Mouse (Mus musculus): ENCODE results near the gene Ninj1. TPM values are rescaled to one million over a fixed set of nuclear protein-coding genes. Genes with fewer than 3 reads are reported as not detected.
A peak's percentile ranks its signal among the peaks of the same experiment; 100 is the strongest.

Gene Ninj1
- polyA plus RNA-seq, 1 experiment from 2014 or later: 37.4 TPM

- ATAC-seq (ENCODE audit: low FRiP score): no peak
- no peaks in the 10 kb centered on the region for H3K36me3 ChIP-seq
- peaks cover 6% of the 10 kb centered on the region; the same call in 1 of the 2 replicates for H3K27me3 ChIP-seq (replicated peaks)
- H3K27ac ChIP-seq (replicated peaks): no peak overlapping the region
- no peak overlapping the region for H3K9ac ChIP-seq (replicated peaks)
- H3K9me3 ChIP-seq (replicated peaks): no peaks in the 10 kb centered on the region
- H3K4me1 ChIP-seq: peaks cover 36% of the 10 kb centered on the region
- H3K4me3 ChIP-seq (replicated peaks): no peak overlapping the region
- peak overlapping the region; percentile 76; the same call in 1 of the 2 replicates for H3K4me2 ChIP-seq
- 67% methylated on average over 9 of the region's 9 CpGs for WGBS
These were observed 29.7 kb downstream of the Ninj1 start for GRCm38 (mm10) chr13:49216808-49217561.

DNA sequence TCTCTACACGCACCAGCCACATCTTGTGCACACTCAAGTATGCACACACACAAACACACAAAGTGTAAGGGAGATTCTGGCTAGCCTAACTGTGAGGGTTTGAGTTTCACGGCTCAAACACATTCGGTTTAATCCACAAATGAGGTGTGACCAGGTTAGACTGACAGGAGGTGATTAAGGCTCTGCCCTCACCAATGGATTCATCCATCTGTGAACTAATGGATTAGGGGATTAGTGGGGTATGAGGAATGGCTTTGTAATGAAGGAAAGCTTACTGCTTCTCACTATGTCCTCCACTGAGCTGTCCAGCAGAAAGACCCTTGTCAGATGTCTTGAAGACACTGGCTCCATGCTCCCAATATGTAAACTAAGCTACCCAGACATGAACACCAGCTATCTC, 31.4 kb downstream of the Ninj1 start:
- Histone ChIP-seq H3K36me3 (no peaks in the 10 kb centered on the region), H3K27ac (replicated peaks) (no peak overlapping the region), H3K4me2 (no peak overlapping the region), H3K4me3 (replicated peaks) (no peak overlapping the region), H3K4me1 (peaks cover 25% of the 10 kb centered on the region), H3K9me3 (replicated peaks) (no peaks in the 10 kb centered on the region), H3K27me3 (replicated peaks) (peaks cover 6% of the 10 kb centered on the region; the same call in 1 of the 2 replicates), H3K9ac (replicated peaks) (no peak overlapping the region)
- 34% methylated on average over 3 of the region's 3 CpGs for WGBS
- ATAC-seq (ENCODE audit: low FRiP score): no peak

GRCm38 (mm10) chr13:49219367-49219766, 32.1 kb downstream of the Ninj1 start:
- Histone ChIP-seq H3K27me3 (replicated peaks) (peaks cover 6% of the 10 kb centered on the region; the same call in 1 of the 2 replicates), H3K4me1 (peaks cover 18% of the 10 kb centered on the region), H3K9ac (replicated peaks) (no peak overlapping the region), H3K36me3 (no peaks in the 10 kb centered on the region), H3K9me3 (replicated peaks) (no peaks in the 10 kb centered on the region), H3K27ac (replicated peaks) (no peak overlapping the region), H3K4me2 (no peak overlapping the region), H3K4me3 (replicated peaks) (no peak overlapping the region)
- no peak for ATAC-seq (ENCODE audit: low FRiP score)
- WGBS: 89% methylated on average over 4 of the region's 4 CpGs

GRCm38 (mm10) chr13:49220912-49221311, 33.6 kb downstream of the Ninj1 start:
- H3K9ac ChIP-seq (replicated peaks): no peak overlapping the region
- WGBS: 22% methylated on average over 5 of the region's 5 CpGs
- no peaks in the 10 kb centered on the region for H3K9me3 ChIP-seq (replicated peaks)
- peaks cover 6% of the 10 kb centered on the region; the same call in 1 of the 2 replicates for H3K4me1 ChIP-seq
- no peaks in the 10 kb centered on the region for H3K36me3 ChIP-seq
- no peak overlapping the region for H3K27ac ChIP-seq (replicated peaks)
- ATAC-seq (ENCODE audit: low FRiP score): no peak
- peaks cover 6% of the 10 kb centered on the region; the same call in 1 of the 2 replicates for H3K27me3 ChIP-seq (replicated peaks)
- no peak overlapping the region for H3K4me3 ChIP-seq (replicated peaks)
- H3K4me2 ChIP-seq: no peak overlapping the region

DNA sequence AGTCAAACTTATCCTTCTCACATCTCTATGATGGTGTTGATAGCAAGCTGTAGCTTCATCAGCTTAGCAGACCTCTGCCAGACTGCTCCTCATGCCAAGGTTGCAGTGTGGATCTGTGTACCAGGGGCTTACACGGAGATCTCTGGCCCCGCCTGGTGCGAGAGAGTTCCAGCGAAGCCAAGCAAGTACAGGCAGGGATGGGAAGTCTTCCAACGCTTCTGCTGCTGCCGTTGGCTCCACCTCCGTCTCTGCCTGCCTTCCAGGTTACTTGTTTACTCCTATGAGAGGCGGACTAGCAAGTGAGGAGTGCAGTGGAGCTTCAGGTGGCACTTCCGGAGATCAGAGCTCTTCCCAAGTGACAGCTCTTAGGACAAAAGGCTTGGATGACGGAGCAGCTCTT, 37.0 kb downstream of the Ninj1 start:
- no peak overlapping the region for H3K27ac ChIP-seq (replicated peaks)
- H3K9ac ChIP-seq (replicated peaks): no peak overlapping the region
- no peaks in the 10 kb centered on the region for H3K36me3 ChIP-seq
- no peak for ATAC-seq (ENCODE audit: low FRiP score)
- H3K9me3 ChIP-seq (replicated peaks): no peaks in the 10 kb centered on the region
- H3K4me3 ChIP-seq (replicated peaks): no peak overlapping the region
- WGBS: 21% methylated on average over 10 of the region's 10 CpGs
- no peaks in the 10 kb centered on the region for H3K27me3 ChIP-seq (replicated peaks)
- no peak overlapping the region for H3K4me2 ChIP-seq
- H3K4me1 ChIP-seq: no peaks in the 10 kb centered on the region

- no peaks in the 10 kb centered on the region for H3K36me3 ChIP-seq
- H3K27ac ChIP-seq (replicated peaks): no peak overlapping the region
- H3K27me3 ChIP-seq (replicated peaks): no peaks in the 10 kb centered on the region
- WGBS: 34% methylated on average over 6 of the region's 6 CpGs
- ATAC-seq (ENCODE audit: low FRiP score): no peak
- no peak overlapping the region for H3K4me3 ChIP-seq (replicated peaks)
- no peaks in the 10 kb centered on the region for H3K9me3 ChIP-seq (replicated peaks)
- no peak overlapping the region for H3K9ac ChIP-seq (replicated peaks)
- H3K4me1 ChIP-seq: no peaks in the 10 kb centered on the region
- H3K4me2 ChIP-seq: no peak overlapping the region
These were observed 37.4 kb downstream of the Ninj1 start for GRCm38 (mm10) chr13:49224729-49225128.

GRCm38 (mm10) chr13:49225159-49225558, 37.9 kb downstream of the Ninj1 start:
- Histone ChIP-seq H3K4me3 (replicated peaks) (no peak overlapping the region), H3K27ac (replicated peaks) (no peak overlapping the region), H3K36me3 (no peaks in the 10 kb centered on the region), H3K9me3 (replicated peaks) (no peaks in the 10 kb centered on the region), H3K27me3 (replicated peaks) (no peaks in the 10 kb centered on the region), H3K4me2 (no peak overlapping the region), H3K4me1 (no peaks in the 10 kb centered on the region), H3K9ac (replicated peaks) (no peak overlapping the region)
- ATAC-seq (ENCODE audit: low FRiP score): no peak
- 67% methylated on average over 3 of the region's 3 CpGs for WGBS

GRCm38 (mm10) chr13:49225633-49226032, 38.3 kb downstream of the Ninj1 start:
- H3K4me1 ChIP-seq: no peaks in the 10 kb centered on the region
- no peak overlapping the region for H3K4me3 ChIP-seq (replicated peaks)
- H3K36me3 ChIP-seq: no peaks in the 10 kb centered on the region
- no peak overlapping the region for H3K4me2 ChIP-seq
- 32% methylated on average over 4 of the region's 4 CpGs for WGBS
- no peak overlapping the region for H3K27ac ChIP-seq (replicated peaks)
- no peak for ATAC-seq (ENCODE audit: low FRiP score)
- H3K9ac ChIP-seq (replicated peaks): no peak overlapping the region
- H3K27me3 ChIP-seq (replicated peaks): no peaks in the 10 kb centered on the region
- no peaks in the 10 kb centered on the region for H3K9me3 ChIP-seq (replicated peaks)

- Histone ChIP-seq H3K4me3 (replicated peaks) (no peak overlapping the region), H3K27ac (replicated peaks) (no peak overlapping the region), H3K27me3 (replicated peaks) (no peaks in the 10 kb centered on the region), H3K4me2 (no peak overlapping the region), H3K4me1 (no peaks in the 10 kb centered on the region), H3K36me3 (no peaks in the 10 kb centered on the region), H3K9ac (replicated peaks) (no peak overlapping the region), H3K9me3 (replicated peaks) (no peaks in the 10 kb centered on the region)
- 82% methylated on average over 8 of the region's 8 CpGs for WGBS
- no peak for ATAC-seq (ENCODE audit: low FRiP score)
These were observed 46.7 kb downstream of the Ninj1 start for GRCm38 (mm10) chr13:49233792-49234572.

DNA sequence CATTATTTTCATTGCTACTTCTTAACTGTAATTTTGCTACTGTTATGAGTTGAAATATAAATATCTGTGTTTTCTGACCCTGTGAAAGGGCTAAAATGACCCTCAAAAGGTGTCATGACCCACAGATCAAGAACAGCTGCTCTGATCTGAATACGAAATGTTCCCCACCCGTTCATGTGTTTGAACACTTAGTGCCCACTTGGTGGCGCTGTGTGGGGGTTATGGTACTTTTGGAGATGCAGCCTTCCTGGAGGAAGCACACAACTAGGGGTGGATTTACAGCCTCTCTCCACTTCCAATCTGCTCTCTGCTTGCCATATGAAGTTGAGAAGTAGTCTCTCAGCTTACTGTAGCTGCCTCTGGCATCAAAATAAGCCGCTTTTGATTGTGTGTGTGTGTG, 47.4 kb downstream of the Ninj1 start:
- Histone ChIP-seq H3K27me3 (replicated peaks) (no peaks in the 10 kb centered on the region), H3K9me3 (replicated peaks) (no peaks in the 10 kb centered on the region), H3K4me3 (replicated peaks) (no peak overlapping the region), H3K27ac (replicated peaks) (no peak overlapping the region), H3K4me1 (no peaks in the 10 kb centered on the region), H3K36me3 (no peaks in the 10 kb centered on the region), H3K9ac (replicated peaks) (no peak overlapping the region), H3K4me2 (no peak overlapping the region)
- 98% methylated on average over 4 of the region's 4 CpGs for WGBS
- ATAC-seq (ENCODE audit: low FRiP score): no peak

GRCm38 (mm10) chr13:49237617-49238016, 50.3 kb downstream of the Ninj1 start:
- WGBS: 92% methylated on average over 8 of the region's 8 CpGs
- H3K9me3 ChIP-seq (replicated peaks): no peaks in the 10 kb centered on the region
- no peak for ATAC-seq (ENCODE audit: low FRiP score)

DNA sequence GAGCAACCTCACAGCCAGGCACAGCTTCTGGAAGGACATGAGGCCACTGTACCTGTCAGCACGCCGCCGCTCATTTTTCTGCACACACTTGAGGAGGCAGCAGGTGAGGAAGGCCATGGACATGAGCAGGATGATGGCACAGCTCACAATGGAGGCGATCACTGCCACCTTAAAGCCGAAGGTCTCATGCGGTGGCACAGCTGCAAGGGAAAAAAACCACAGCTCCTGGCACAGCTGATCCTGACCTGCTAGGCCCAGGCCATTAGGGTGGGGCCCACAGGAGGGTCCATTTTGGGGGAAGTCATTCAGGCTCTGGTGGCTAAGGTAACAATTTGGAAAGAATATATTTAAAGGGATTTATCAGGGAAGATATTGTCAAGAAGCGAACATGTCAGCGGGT, 51.5 kb downstream of the Ninj1 start:
- no peak overlapping the region for H3K27ac ChIP-seq (replicated peaks)
- H3K4me1 ChIP-seq: no peaks in the 10 kb centered on the region
- no peak overlapping the region for H3K4me2 ChIP-seq
- H3K27me3 ChIP-seq (replicated peaks): no peaks in the 10 kb centered on the region
- no peaks in the 10 kb centered on the region for H3K36me3 ChIP-seq
- no peaks in the 10 kb centered on the region for H3K9me3 ChIP-seq (replicated peaks)
- ATAC-seq (ENCODE audit: low FRiP score): no peak
- H3K4me3 ChIP-seq (replicated peaks): no peak overlapping the region
- 94% methylated on average over 8 of the region's 8 CpGs for WGBS
- no peak overlapping the region for H3K9ac ChIP-seq (replicated peaks)

More at GRCm38 (mm10) chr13:49237617-49238016, 50.3 kb downstream of the Ninj1 start:
- Histone ChIP-seq H3K36me3 (no peaks in the 10 kb centered on the region), H3K27me3 (replicated peaks) (no peaks in the 10 kb centered on the region), H3K27ac (replicated peaks) (no peak overlapping the region), H3K4me1 (no peaks in the 10 kb centered on the region), H3K4me2 (no peak overlapping the region), H3K4me3 (replicated peaks) (no peak overlapping the region), H3K9ac (replicated peaks) (no peak overlapping the region)
